Mouse (Mus musculus): Measurements from ENCODE around the gene Tmem43.

DNA sequence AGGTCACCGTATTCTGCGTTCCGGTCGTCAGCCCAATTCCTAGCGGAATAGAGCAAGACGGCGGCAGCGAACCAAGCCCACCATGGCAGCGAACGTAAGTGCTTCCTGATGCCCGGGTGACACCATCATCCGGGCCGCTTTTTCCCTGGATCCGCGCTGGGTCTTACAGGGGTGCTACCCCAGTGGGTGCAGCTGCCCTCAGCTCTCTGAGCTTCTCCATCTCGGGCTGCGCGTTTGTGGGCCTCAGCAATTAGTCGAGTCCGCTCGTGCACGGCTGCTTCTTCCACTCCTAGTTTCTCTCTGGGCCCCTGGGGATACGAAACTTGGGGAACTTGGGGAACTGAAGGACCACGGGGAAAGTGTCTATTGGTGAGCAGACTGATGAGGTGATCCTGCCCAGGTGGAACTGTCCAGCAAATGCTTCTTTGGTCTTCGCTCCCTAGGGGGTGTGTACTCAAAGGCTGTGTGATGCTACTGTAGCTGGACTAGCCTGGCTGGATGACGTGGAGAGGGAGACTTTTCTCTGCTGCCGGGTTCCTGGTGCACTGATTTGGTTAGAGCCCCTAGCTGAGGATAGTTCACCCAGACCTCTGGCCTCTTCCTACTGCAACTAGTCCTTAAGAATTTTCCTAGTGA is 420 bp downstream of the Tmem43 start:
- TF ChIP-seq CTCF (IDR thresholded peaks at IDR 0.05; ENCODE audit: control insufficient read depth, insufficient read depth, insufficient read length) (no peak), MYOG (IDR thresholded peaks at IDR 0.05; ENCODE audit: control insufficient read depth, extremely low read depth, insufficient read length) (no peak), USF1 (IDR thresholded peaks at IDR 0.05; ENCODE audit: low read depth) (no peak), MAX (IDR thresholded peaks at IDR 0.05) (no peak)

Measured in C2C12 (cell line).